Mouse (Mus musculus): ENCODE measurements at regions not wholly inside any gene's neighbourhood (a gene's known extent, or its start where the extent isn't known, plus 50 kb on each side); places are given as distances from the start of the nearest gene placed in this dataset.
A peak's percentile ranks its signal among the peaks of the same experiment; 100 is the strongest.

- Histone ChIP-seq H3K36me3 (replicated peaks) (no peaks in the 10 kb centered on the region), H3K4me1 (peaks cover 67% of the 10 kb centered on the region), H3K27me3 (ENCODE audit: poor library complexity, severe bottlenecking) (peaks cover 83% of the 10 kb centered on the region), H3K4me3 (no peak overlapping the region), H3K9me3 (no peaks in the 10 kb centered on the region), H3K27ac (no peak overlapping the region)
- 18% methylated on average over 12 of the region's 12 CpGs for WGBS
- no peak for DNase-seq (ENCODE audit: extremely low spot score, low spot score)
Measured at GRCm38 (mm10) chr12:106480281-106481060, 470.4 kb downstream of the Vrk1 start.

DNA sequence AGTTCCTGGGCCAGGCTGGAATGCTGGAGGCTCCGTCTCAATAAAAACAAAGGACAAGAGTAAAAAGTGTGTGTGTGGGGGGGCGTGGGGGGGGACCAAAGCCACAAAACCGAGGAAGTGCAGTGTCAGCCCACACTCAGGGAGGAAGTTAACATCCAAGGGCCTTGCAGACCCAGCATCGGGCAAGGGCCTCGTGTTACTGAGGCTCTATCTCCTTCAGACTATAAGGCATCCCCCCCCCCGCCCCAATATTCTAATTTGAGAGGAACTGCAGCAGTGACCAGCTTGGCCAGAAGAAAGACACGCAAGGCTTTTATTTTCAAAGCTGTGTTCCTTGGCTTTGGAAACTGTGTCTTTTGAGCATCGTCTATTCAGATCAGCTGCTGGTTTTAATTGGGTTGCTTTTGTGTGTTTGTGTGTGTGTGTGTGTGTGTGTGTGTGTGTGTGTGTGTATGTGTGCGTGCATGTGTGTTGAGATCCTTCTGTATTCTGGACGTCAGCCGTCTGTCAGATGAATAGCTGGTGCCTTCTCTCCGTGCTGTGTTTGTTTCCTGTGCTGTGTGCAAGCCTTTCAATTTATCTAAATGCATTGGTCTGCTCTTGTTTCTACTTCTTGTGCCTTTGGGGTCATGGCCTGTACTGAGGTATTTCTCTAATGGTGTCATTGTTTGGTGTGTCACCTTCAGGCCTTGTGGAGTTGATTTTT lies 491.7 kb downstream of the Vrk1 start:
- no peaks in the 10 kb centered on the region for H3K9me3 ChIP-seq
- WGBS, result 50% methylated on average over 12 of the region's 12 CpGs

GRCm38 (mm10) chr12:106504285-106504684 lies 494.3 kb downstream of the Vrk1 start:
- H3K36me3 ChIP-seq (replicated peaks), result no peaks in the 10 kb centered on the region
- DNase-seq (ENCODE audit: extremely low spot score, low spot score), result no peak

More for the DNA sequence above, 491.7 kb downstream of the Vrk1 start:
- Histone ChIP-seq H3K4me3 (no peak overlapping the region), H3K36me3 (replicated peaks) (no peaks in the 10 kb centered on the region), H3K27me3 (ENCODE audit: poor library complexity, severe bottlenecking) (no peaks in the 10 kb centered on the region; the same call in 1 of the 2 replicates), H3K27ac (peak overlapping the region; percentile 56; the same call in 1 of the 2 replicates), H3K4me1 (peaks cover 13% of the 10 kb centered on the region)
- DNase-seq (ENCODE audit: extremely low spot score, low spot score), result no peak

DNA sequence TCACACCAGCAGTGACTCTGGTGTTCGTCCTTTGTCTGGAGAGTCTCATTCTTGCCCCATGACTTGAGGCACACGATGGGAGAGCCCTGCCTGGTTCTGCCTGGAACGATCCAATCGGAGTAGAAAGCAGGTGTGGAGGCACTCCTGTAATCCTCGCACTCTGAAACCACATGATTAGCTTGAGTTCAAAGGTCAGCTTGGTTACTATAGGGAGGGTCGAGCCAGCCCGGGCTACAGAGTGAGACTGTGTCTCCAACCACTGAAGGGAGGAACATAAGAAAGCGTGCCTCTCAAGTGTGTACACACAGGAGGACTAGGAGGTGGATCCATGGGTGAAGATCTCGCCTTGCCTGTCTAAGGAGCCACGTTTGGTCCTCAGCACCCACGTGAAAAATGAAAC lies 504.0 kb downstream of the Vrk1 start:
- Histone ChIP-seq H3K36me3 (replicated peaks) (no peaks in the 10 kb centered on the region), H3K9me3 (no peaks in the 10 kb centered on the region), H3K4me3 (no peak overlapping the region), H3K27ac (no peak overlapping the region), H3K4me1 (peaks cover 31% of the 10 kb centered on the region), H3K27me3 (ENCODE audit: poor library complexity, severe bottlenecking) (no peaks in the 10 kb centered on the region)
- 80% methylated on average over 11 of the region's 11 CpGs for WGBS
- DNase-seq (ENCODE audit: extremely low spot score, low spot score), result no peak

More at GRCm38 (mm10) chr12:106504285-106504684, 494.3 kb downstream of the Vrk1 start:
- Histone ChIP-seq H3K9me3 (no peaks in the 10 kb centered on the region), H3K27me3 (ENCODE audit: poor library complexity, severe bottlenecking) (no peaks in the 10 kb centered on the region; the same call in 1 of the 2 replicates), H3K4me1 (peaks cover 17% of the 10 kb centered on the region), H3K27ac (no peak overlapping the region), H3K4me3 (no peak overlapping the region)
- WGBS, result 93% methylated on average over 8 of the region's 8 CpGs

DNA sequence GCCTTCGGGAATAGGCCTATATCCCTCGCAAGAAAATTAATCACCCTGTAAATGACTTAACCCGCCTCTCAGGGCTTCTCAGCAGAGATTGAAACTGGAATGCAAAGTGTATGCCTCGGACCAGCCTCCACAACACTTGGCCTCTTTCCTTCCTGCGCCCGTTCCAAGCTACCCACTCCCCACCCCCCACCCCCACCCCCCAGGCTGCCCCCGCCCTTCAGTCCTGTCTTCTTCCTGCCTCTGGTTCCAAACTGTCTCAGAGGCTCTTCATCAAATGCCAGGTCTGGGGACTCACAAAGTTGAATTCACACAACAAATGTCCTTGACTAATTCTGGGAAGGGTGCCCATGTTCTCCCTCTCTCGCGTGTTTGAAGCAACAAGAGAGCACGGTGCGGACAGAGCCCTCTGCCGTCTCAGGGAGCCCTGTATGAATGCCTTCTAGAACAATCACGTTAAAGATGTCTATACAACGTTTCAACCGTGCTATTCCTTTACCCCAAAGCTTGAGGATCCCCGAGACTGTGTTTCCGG lies 505.3 kb downstream of the Vrk1 start:
- no peaks in the 10 kb centered on the region for H3K9me3 ChIP-seq
- DNase-seq (ENCODE audit: extremely low spot score, low spot score), result no peak
- H3K27ac ChIP-seq, result no peak overlapping the region
- WGBS, result 89% methylated on average over 17 of the region's 17 CpGs
- no peak overlapping the region for H3K4me3 ChIP-seq
- no peaks in the 10 kb centered on the region for H3K36me3 ChIP-seq (replicated peaks)
- peaks cover 35% of the 10 kb centered on the region for H3K4me1 ChIP-seq
- no peaks in the 10 kb centered on the region for H3K27me3 ChIP-seq (ENCODE audit: poor library complexity, severe bottlenecking)

DNA sequence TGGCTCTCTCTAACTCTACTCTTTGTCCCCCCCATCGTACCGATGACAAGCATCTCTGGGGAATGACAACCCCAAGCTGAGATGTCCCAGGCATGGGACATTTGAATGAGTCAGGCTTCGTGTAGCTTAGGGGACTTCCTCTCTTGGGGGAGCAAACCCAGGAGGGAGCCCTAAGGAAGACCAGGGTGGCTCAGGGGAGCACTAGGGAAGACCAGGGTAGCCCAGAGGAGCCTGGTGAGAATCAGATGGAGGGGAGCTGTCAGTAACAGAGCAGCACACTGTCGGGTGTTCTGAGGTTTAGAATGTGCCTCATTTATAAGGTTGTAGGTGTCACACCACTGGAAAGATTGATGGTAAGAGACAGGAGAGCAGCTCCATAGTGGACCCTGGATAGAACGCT lies 509.1 kb downstream of the Vrk1 start:
- WGBS, result 82% methylated on average over 5 of the region's 5 CpGs

DNA sequence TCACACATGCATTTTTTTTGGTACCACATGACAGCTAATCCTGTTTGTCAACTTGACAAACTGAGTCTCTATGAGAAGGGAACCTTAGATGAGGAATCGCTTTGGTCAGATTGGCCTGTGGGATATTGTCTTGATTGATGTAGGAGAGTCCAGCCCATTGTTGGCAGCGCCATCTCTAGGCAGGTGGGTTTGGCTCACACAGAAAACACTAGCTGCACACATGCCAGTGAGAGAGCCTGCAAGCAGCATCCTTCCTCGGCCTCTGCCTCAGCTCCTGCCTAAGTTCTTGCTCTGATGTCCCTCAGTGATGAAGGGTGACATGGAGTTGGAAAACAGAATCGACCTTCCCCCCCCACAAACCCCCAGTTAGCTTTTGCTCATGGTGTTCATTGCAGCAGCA lies 514.4 kb downstream of the Vrk1 start:
- DNase-seq (ENCODE audit: extremely low spot score, low spot score), result no peak
- Histone ChIP-seq H3K27ac (no peak overlapping the region), H3K27me3 (ENCODE audit: poor library complexity, severe bottlenecking) (peaks cover 22% of the 10 kb centered on the region), H3K4me1 (peaks cover 17% of the 10 kb centered on the region), H3K4me3 (no peak overlapping the region), H3K36me3 (replicated peaks) (no peaks in the 10 kb centered on the region), H3K9me3 (peaks cover 3% of the 10 kb centered on the region; the same call in 1 of the 2 replicates)
- WGBS, result 79% methylated on average over 4 of the region's 4 CpGs

More for the DNA sequence above, 509.1 kb downstream of the Vrk1 start:
- DNase-seq (ENCODE audit: extremely low spot score, low spot score), result no peak
- Histone ChIP-seq H3K4me1 (peaks cover 35% of the 10 kb centered on the region), H3K9me3 (no peaks in the 10 kb centered on the region), H3K27me3 (ENCODE audit: poor library complexity, severe bottlenecking) (no peaks in the 10 kb centered on the region), H3K36me3 (replicated peaks) (no peaks in the 10 kb centered on the region), H3K4me3 (no peak overlapping the region), H3K27ac (no peak overlapping the region)

DNA sequence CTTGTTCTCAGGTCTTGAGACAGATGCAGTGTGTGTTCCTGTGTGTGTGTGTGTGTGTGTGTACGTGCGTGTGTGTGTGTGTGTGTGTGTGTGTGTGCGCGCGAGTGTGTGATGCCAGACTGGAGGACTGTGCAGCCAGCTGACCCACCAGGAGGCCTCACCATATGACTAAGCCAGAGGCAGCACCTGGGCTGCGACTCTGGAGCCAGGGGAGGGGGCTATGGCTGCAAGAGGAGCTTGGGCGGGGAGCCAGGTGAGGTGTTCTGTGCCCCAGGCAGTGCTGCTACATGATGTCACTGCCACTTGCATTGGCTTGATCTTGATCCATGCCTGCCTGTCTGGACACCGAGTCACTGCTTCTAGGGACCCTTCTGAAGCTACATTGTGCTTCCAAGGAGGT lies 517.1 kb downstream of the Vrk1 start:
- DNase-seq (ENCODE audit: extremely low spot score, low spot score), result no peak
- Histone ChIP-seq H3K36me3 (replicated peaks) (no peaks in the 10 kb centered on the region), H3K9me3 (peaks cover 3% of the 10 kb centered on the region; the same call in 1 of the 2 replicates), H3K27ac (0 out of 2 replicates have a peak overlapping the region, but pooled peaks have one; percentile 30), H3K27me3 (ENCODE audit: poor library complexity, severe bottlenecking) (peaks cover 30% of the 10 kb centered on the region), H3K4me3 (no peak overlapping the region), H3K4me1 (peaks cover 16% of the 10 kb centered on the region)
- WGBS, result 73% methylated on average over 8 of the region's 8 CpGs

DNA sequence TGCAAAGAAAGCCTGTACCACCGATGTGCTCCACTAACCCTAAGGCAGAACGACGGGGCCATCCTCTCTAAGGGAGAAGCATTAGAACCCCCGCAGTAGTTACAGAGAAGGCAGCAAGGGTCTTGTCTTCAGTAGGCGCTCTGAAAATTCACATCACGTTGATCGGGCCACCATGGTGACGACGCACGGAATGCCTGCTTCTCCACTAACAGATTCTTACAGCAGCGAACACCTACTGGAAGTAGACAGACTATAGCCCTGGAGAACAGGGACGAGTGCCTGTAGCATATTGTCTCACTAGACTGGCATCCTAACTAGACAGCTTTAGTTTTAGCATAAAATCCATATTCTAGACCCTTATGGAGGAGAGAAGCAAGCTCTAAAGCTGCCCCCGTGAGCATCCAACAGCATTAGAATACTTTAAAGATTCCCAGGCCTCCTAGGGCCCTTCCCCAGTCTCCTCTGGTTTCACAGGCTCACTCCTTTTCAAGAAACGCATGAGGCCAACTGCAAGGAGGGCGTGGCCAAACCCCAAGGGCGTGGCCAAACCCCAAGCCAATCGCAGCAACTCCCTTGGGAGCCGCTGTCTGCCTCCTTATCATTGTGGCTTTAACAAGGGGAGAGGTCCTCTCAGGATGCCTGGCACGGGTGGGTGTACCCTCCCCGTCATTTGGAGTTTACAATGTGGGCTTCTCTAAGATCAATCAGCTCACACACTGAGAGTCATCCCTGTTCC lies 517.8 kb downstream of the Vrk1 start:
- Histone ChIP-seq H3K27ac (0 out of 2 replicates have a peak overlapping the region, but pooled peaks have one; percentile 48), H3K4me1 (peaks cover 16% of the 10 kb centered on the region)
- WGBS, result 7% methylated on average over 20 of the region's 20 CpGs

DNA sequence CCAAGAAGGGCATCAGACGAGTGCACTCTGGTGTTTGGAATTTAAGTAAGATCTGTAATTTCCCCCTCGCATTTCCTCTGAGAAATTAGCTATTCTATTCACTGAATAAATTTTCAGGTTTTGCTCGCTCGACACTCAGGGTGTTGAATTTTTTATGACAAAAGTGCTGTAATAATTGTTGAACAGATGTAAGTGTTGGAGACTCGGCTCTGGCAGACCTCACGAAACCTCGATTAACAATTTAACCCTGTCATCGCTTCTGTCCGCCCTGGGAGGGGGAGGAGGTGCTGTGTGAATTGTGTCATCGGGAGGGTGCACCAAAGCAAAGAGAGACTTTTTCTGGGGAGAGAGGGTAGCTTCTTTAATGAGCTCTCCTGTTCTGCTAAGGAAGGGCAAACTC lies 518.5 kb downstream of the Vrk1 start:
- DNase-seq (ENCODE audit: extremely low spot score, low spot score), result no peak
- no peaks in the 10 kb centered on the region for H3K36me3 ChIP-seq (replicated peaks)
- 50% methylated on average over 10 of the region's 10 CpGs for WGBS
- H3K4me3 ChIP-seq, result no peak overlapping the region
- peaks cover 33% of the 10 kb centered on the region for H3K27me3 ChIP-seq (ENCODE audit: poor library complexity, severe bottlenecking)
- H3K27ac ChIP-seq, result no peak overlapping the region
- H3K4me1 ChIP-seq, result peaks cover 16% of the 10 kb centered on the region
- H3K9me3 ChIP-seq, result peaks cover 3% of the 10 kb centered on the region; the same call in 1 of the 2 replicates

More for the DNA sequence above, 517.8 kb downstream of the Vrk1 start:
- Histone ChIP-seq H3K9me3 (peaks cover 3% of the 10 kb centered on the region; the same call in 1 of the 2 replicates), H3K36me3 (replicated peaks) (no peaks in the 10 kb centered on the region), H3K4me3 (peak overlapping the region; percentile 18), H3K27me3 (ENCODE audit: poor library complexity, severe bottlenecking) (peaks cover 30% of the 10 kb centered on the region)
- peak; percentile 54 for DNase-seq (ENCODE audit: extremely low spot score, low spot score)

- peaks cover 16% of the 10 kb centered on the region for H3K4me1 ChIP-seq
- H3K36me3 ChIP-seq (replicated peaks), result no peaks in the 10 kb centered on the region
- H3K9me3 ChIP-seq, result peaks cover 3% of the 10 kb centered on the region; the same call in 1 of the 2 replicates
- WGBS, result 52% methylated on average over 11 of the region's 11 CpGs
- H3K4me3 ChIP-seq, result no peak overlapping the region
- peaks cover 39% of the 10 kb centered on the region for H3K27me3 ChIP-seq (ENCODE audit: poor library complexity, severe bottlenecking)
- no peak overlapping the region for H3K27ac ChIP-seq
- DNase-seq (ENCODE audit: extremely low spot score, low spot score), result no peak
Measured at GRCm38 (mm10) chr12:106529175-106529574, 519.1 kb downstream of the Vrk1 start.

- no peaks in the 10 kb centered on the region for H3K36me3 ChIP-seq (replicated peaks)
- no peak for DNase-seq (ENCODE audit: extremely low spot score, low spot score)
- 0 out of 2 replicates have a peak overlapping the region, but pooled peaks have one; percentile 30 for H3K27ac ChIP-seq
Measured at GRCm38 (mm10) chr12:106535086-106535485, 525.1 kb downstream of the Vrk1 start.

More at GRCm38 (mm10) chr12:106535086-106535485, 525.1 kb downstream of the Vrk1 start:
- Histone ChIP-seq H3K4me3 (no peak overlapping the region), H3K4me1 (peaks cover 24% of the 10 kb centered on the region), H3K9me3 (no peaks in the 10 kb centered on the region), H3K27me3 (ENCODE audit: poor library complexity, severe bottlenecking) (peaks cover 25% of the 10 kb centered on the region; the same call in 1 of the 2 replicates)
- 52% methylated on average over 2 of the region's 2 CpGs for WGBS

All from forebrain, embryonic 10.5 days (tissue).